Mouse (Mus musculus) 3134 (cell line): ENCODE measurements around the gene Zfhx3.

Experiments used
- DNase-seq: peaks from one replicate; pipeline ENCODE4 v3.0.0-alpha.2; 2011; ENCODE audit warnings: low spot score; ENCODE audit not compliant: insufficient read length; ENCODE audit errors: extremely low read depth

The Zfhx3 gene

DNA sequence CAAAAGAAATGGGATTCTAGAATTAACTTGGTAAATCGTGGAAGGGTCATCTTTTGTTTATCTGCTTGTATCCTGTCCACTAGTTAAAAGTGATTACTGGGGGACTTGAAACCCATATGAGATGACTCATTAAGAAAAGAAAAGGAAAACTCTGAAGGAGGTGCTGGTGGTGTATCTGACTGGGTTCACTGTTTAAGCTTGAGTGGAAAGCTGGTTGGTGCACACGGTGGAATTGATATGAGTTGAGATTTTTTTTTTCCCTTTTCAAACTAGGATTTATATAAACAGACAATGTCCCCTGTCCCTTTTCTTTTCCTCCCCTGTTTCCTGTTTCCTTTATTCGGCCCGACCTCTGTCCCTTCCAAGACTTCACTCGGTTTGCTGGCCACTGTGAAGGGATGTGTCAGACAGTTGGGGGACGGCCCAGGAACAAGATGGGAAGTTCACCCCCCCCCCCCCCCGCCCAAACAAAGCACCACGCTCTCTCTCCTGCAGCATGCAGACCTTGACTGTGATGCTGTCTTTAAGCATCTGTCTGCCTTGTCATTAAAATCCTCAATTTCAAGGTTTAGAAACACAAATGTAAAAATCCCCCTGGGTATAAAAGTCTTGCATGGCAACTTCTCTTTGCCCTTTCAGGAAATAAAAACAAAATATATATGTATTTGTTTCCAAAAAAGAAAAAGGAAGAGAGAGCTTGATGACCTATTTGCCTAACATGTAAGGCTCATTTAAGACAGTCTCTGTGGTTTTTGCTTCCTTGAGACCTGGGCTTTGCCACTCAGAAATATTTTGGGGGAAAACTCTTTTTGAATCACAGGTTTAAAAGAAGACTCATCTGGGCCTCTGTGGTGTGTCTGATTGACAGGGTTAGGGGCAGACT, 768.4 kb downstream of the Zfhx3 start:
- peak; percentile 54 for DNase-seq

DNA sequence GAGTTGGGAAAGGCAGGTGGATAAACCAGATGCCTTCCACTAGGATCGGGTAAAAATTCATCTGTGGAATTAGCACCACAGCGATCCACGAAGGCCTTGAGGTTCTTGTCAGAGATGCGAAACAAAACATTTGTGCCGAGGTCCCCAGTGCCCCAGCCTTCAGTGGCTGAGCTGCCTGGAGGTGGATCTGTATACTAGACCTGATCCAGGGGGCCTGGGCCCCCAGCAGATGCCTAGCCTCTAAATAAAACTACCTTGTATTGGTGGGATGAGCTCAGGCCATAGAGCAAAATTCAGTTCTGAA, 769.0 kb downstream of the Zfhx3 start:
- DNase-seq, result no peak

DNA sequence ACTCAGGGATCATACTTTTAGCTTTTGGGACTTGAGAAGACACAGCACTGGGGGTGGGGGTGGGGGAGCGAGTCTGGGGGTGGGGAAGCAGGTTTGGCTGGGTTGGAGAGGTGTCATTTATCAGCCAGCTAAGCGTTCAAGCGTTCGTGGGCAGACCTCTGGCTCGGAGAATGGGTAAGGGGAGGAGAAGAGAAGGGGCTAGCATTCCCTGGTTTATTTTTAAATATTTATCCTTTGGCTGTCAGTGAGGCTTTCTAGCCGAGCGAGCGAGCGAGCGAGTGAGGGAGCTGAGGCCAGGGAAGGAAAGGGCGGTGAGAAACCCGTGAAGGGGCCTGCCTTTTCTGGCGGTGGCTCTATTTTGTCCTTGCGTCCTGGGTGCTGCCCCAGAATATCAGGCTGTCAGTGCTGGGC, 769.6 kb downstream of the Zfhx3 start:
- peak; percentile 32 for DNase-seq

DNA sequence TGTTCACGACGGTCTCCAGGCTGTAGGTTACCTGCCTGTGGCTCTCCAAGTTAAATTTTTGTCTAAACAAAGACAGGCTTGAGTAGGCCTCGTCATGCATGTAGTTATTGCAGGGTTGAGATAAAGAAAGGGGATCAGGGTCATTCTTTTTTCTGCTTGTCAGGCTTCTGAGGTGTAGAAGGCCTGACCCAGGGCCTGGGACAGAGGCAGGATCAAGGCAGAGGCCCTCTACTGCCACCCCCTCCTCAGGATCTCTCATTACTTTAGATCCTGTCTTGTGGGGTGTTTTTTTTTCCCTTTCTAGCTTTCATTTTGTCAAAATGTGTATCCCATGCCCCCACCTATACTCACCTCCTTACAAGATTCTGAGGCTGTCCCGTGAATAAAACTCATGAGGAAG, 770.2 kb downstream of the Zfhx3 start:
- no peak for DNase-seq

DNA sequence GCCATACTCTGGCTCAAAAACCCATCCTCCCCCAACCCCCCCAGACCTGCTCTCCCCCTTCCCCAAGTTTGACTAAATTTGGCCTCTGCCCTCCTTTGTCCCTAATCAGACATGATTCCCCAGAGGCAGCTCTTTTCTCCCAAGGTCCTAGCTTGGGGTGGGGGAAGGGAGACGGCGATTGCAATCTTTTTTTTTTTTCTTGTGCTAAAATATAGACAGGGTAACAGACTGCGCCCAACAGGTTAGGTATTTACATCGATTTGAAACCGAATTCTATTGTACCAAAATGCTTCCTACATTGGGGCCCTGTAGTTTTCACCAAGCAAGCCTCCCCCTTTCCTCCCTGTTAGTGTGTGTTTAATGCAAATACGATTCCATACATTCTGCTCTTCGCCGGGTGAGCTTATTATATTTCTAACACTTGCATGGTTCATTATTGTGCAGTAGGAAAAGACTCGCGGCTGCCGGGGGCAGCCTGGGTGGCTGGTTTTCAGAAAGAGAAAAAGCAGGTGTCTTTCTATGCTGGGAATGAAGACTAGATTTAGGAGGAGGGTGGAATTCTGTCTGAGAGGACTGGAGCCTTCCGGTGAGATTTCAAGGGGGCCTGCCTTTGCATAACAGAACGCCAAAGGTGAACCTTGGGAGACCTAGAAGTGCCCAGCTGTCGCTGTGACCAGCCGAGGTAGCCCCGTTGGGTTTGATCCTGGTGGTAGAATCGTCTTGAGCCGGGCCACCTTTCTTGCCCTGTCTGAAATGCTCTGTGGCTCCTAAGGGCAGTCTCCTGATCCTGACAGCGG, 771.1 kb downstream of the Zfhx3 start:
- no peak for DNase-seq

DNA sequence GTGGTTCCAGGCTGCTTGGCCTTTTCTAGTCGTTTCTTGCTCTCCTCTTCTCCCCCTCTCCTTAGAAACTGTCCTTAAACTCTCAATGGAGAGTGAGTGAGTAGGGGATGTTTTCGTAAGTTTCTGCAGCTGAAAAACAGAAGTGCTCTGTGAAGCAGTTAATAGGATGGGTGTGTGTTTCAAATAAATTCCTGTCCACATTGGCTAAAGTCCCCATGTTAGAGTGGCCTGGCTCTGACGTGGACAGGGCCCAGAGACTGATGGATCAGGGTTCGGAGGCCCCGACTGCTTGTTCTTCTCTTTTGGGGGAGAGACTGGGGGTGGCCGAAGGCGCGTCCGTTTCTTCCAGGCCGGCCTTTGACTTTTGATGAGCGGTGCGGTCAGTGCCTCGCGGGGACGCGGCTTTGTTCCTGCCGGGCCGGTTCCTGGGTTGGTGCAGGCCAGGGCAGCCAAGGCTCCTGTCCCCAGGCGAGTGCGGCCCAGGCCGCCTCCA, 771.7 kb downstream of the Zfhx3 start:
- no peak for DNase-seq

DNA sequence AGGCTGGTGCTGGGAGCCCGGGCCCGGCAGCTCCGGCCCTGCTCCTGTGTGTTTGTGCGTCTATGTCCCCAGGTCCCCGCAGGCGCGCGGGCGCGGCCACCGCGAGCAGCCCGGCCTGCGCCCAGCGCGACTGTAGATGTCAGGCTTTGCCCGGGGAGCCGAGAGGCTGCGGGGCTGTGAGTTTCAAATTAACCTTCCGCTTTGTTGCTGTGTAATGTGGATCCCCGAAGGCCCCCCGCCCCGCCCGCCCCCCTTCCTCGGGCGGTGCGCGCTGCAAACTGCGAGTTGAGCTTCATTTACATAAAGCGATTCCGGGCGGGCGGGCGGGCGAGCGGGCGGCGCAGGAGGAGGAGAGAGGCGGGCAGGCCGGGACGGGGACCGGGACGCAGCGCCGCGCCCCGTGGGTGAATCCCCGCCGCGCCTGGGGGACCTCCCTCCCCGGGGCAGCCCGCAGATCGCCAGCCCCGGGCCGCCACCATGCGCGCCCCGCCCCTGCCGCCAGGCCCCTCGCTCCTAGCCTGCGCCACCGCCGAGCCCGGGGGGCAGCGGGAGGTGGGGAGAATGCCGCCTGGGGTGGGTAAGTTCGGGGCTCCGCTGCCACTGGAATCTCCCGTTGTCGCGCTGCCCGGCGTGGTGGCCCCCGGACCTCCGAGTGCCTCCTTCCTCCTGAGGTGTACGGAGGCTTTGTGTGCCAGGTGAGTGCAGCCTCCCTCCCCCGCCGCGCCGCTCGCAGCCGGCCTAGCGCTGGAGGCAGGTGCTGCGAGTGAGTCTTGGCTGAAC, 772.4 kb downstream of the Zfhx3 start:
- peak; percentile 83 for DNase-seq

DNA sequence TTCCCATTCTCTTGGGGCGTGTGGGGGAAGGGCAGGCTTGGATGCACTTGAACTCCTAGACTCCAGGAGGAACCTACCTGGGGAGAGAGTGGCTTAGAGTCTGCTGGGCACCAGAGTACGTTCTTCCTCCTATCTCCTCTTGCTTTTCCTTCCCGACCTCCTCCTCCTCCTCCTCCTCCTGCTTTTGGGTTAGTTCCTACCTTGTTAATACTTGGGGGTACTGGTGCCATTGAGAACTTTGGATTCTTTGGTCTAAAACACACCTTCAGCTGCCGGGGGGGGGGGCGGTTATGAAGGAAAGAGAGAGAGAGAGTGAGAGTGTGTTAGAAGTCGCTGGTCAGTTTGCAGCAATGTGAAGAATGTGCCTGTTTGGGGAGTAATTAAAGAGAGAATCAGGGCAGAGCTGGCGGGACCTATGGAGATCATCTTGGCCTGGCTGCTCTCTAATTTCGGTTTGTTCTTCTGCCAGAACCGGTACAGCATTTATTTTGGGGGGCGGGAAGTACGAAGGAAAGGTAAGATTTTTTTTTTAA, 773.0 kb downstream of the Zfhx3 start:
- no peak for DNase-seq

DNA sequence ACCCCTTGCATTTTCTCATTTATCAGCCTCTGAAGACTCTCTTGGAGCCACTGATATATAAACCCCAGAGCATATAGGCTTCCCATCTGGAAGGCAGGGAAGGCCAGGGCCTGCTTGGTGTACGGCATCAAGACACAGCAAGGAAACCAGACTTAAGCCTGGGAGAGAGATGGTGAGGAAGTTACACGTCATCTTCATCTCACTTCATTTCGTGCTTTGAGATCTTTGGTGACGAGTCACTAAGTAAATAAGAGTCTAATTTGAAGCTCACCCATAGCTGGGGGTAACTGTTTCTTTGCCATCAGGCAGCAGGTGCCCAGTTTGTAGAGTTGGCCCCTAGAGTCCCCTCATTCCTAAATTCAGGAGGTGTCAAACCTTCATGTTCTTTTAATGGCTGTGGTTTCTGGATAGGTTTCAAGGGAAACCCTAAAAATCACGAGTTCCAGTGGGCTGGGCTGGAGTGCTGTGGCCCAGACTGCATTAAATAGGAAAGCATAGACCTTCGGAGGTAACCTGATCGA, 773.9 kb downstream of the Zfhx3 start:
- peak; percentile 60 for DNase-seq

DNA sequence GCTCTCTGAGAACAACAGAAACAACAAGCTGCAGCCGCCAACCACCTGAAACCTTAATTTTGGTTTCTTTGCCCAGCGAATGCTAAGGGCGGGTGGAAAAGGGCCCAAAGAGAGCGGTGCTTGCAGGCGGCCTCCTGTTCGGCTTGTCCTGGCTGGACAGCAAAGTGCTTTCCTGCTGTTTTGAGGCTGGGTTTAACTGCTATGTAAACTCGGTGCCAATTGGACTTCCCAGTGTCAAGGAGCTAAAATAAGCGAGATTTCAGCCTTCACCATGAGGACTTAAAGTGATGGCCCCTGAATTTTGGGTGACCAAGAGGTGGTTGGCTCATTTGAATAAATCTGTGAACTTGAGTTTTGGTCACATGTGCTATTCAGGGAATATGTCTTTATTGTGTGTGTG, 775.1 kb downstream of the Zfhx3 start:
- no peak for DNase-seq

DNA sequence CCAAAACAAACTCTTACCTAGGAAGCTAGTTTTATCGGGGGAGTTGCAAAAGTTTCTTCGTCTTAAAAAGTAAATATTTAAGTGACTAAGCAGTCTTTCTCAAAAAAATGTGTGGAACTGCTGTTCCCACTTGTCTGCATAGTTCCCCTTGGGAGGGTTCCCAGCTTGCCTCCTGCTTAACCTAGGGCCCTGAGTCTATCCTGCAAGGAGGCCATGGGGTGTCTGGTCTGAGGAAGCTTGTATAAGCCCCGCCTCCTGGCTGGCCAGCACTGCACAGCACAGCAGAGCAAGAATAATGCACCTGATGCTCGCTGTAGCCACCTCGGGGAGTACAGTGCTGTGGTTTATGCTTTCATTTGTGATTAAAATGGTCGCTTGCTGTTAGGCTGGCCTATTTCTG, 775.6 kb downstream of the Zfhx3 start:
- no peak for DNase-seq

DNA sequence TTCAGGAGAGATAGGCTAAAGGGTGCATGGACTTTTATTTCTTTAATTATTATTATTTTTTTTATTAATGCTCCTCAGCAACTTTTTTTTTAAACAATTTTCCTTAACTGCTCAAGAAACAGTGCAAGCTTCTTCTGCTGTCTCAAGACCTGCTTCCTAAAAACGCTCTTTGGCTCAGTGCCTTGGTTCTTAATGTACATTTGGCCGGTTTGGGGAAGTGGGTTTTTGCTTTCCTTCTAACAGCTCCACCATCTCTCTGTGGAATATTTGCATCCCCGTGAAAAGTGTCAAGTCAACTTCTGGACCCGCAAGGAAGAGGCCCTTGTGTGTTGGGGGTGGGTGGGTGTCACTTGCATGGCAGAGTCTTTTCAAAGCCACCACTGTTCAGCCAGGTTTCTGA, 778.4 kb downstream of the Zfhx3 start:
- no peak for DNase-seq

DNA sequence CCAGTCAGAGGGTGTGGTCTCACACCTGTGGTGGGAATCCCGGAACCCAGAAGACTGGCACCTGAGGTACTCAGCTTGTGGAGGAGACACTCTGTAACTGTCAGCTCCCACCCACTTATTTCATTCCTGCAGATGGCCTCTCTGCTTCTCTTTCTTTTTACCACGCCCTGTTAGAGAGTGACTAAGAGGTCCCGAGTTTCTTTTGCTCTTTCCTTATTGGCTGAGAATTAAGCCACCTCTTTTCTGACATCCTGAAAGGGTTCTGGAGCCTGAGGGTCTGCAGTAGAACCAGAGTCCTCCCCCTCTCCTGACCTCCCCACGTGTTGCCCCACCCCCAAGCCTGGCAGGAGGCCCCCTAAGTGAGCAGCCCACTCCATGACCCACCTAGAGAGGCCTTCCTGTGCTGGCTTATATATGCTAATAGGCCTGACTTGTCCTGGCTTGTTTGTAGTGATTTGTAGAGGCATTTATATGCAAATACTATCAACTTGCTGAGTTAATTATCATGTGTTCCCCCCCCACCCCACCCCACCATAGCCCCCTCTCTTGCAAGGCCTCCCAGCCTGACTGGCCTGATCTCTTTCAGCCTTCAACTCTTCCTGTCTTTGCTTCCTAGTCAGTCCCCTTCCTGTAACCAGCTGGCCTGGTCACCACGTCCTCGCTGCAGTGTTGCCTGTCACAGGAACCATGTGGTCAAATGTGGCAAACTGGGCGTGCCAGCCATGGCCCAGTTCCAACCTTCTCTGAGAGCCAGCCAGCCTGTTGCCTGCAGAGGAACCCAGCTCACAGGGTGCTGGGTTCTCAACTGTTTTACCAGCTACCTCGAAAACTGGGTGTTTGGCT, 780.4 kb downstream of the Zfhx3 start:
- peak; percentile 65 for DNase-seq

DNA sequence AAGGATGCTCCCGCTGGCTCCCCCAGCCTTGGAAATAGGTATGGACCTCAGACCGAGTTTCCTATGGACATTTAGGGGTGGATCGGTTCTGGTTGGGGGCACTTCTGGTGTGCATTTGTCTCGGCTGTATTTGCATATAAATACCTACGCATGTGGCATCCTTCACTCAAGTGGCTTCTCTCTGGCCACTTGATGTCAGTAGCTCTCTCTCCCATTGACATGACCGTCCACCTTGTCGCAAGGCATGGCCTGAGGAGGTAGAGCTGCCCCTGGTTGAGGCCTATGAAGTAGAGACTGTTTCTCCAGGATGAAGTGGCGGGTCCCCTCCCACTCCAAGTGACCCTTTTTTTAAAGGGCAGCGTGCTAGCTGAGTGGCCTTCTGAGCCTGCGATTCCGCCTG, 781.2 kb downstream of the Zfhx3 start:
- no peak for DNase-seq

DNA sequence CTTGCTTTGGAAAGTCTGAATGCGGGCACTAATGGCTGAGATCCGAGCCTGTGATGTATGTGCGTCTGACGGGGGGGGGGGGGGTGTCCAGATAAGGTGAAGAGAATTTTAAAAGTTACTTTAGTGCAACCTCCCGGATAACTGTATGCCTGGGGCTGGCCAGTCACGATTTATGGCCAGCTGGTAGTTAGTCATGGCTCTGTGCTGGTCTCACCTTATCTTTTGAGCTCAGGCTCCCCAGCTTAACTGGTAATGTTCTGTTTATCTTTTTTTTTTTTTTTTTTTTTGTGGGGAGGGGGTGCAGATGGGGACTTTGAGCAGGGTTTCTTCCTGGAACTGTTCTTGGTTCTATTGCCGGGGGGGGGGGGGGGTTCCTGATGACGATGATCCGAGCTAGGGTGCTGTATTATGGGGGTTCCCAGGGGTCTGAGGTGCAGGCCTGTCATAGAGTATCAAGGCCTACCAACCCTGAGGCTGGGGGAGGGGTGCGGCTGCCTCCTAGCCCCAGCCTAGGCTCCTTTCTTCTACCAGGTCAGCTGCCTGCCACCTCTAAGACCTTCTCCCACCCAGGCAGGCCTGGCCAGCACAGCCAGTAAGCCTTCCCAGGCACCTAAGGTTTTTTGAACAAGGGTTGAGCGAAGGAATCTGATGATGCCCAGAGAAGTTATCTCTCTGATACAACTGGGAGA, 782.5 kb downstream of the Zfhx3 start:
- no peak for DNase-seq

DNA sequence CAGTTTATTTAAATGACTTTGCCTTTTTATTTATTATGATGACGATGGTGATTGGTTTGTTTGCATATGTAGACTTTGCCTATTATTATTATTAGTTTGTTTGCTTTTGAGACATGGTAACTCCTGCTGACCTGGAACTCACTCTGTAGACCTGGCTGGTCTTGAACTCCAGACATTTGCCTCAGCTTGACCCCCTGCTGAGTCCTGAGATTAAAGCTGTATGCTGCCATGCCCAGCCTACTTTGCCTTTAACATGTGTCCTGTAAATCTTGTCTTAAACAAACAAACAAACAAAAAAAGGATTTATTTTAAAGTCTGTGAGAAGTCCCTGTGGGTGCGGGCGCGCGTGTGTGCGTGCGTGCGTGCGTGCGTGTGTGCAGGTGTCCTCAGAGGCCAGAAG, 783.2 kb downstream of the Zfhx3 start:
- DNase-seq, result no peak

DNA sequence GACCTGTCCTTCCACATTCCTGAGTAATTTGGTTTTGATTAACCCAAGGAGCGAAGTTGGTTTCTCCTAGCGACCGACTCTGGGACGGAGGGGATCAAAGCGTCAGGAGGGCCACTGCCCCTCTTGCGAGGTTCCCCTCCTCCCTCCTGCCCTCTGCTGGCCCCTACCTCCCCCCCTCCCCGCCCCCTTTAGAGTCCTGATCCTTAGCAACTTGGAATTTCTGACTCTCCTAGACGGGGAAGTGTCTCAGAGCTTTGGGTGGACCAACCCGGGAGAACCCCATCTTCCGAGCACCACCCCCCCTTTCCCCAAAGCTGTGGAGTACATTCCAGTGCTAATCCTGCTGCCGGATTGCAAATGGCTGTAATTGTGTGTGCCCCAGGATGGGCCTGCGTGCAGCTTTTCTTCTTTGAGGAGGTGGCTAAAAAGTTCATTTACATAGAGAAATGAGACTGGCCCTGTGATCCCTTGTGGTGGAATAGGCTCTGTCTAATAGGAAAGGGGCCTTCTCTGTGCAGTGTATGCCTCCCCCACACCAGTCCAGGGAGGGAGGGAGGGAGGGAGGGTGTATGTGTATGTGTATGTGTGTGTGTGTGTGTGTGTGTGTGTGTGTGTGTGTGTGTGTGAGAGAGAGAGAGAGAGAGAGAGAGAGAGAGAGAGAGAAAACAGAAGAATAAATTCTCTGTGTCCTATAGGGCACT, 784.2 kb downstream of the Zfhx3 start:
- no peak for DNase-seq

DNA sequence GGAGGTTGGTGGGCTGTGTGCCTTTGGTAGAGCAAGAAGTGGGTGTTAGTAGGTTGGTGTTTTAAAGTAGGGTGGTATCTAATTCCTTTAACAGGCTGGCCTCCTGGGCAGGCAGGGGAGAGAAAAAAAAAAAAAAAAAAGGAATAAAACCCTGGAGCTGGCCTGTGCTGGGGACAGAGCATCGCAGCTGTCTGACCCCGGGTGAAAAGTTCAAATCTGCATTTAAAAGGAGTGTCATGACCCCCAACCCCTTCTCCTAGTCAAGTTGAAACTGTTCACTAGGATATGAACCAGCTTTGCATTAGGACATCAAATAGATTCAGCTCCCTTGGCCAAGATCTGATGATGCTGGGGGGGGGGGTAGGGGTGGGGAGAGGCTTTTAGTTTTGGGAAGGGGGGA, 786.7 kb downstream of the Zfhx3 start:
- DNase-seq, result no peak
